In the genomic region with DNA sequence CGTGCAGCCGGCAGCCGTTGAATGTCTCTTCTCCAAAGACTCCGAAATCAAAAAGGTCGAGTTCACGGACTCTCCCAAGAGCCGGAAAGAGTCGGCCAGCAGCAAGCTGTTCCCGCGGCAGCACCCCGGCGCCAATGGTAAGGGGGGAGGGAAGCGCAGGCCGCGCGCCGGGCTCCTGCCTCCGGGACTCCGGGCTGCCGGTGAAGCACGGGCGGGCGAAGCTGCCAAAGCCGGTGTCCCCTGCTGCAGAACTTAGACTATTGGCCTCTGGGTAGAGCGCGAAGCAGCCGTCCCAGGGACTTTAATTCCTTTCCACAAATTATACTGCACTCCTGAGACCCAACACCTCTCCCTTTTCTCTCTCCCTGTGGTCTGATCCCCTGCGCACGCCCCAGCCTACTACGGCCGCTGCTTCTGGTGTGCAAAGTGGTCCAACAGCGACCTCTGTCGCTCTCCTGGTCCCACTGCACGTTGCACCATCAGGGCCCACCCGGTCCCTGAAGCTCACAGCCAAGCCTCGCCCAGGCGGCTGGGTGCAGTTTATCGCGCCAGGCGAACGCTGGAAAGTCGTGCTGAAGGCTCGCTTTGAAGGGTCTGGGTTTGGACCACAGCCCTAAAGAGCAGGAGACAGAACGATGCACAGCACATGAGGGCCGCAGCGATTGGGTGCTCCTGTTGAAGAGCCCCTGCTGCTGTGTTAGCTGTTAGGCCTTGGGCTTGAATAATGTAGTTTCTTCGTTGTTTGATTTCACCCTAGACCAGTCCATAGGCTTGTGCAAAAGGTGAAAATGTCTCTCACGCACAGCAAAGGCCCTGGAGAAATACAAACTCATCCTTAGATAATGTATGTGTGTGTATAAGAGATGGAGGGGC, we compare ENCODE assay signal across 9 mouse cellular contexts. TPM values are rescaled to one million over a fixed set of nuclear protein-coding genes. Genes with fewer than 3 reads are reported as not detected.
DNase-seq lines count a peak whose midpoint lies in the region; ATAC-seq lines count a peak whose summit lies in the region.
"Had no signal": no experiment of that assay in that cellular context is flagged by ENCODE, and none has a peak within 500 bp of the region (broad histone marks: within the 10 kb centered on the region; RNA-seq: fewer than 3 reads in every experiment).

No protein-coding gene starts in this region.

- peaks cover 96% of the 10 kb centered on the region for H3K27me3 ChIP-seq in liver, embryonic 12.5 days (replicated peaks)
- H3K27me3 ChIP-seq in neural tube, embryonic 12.5 days (replicated peaks): peaks cover 94% of the 10 kb centered on the region
- H3K27me3 ChIP-seq: CH12.LX had no signal

- DNase-seq in heart, adult 11 months: peak; percentile 94
- no peak for DNase-seq in heart, adult 8-10 months (ENCODE audit: low spot score)
- DNase-seq in embryo, embryonic 11 days: peak; percentile 93
- DNase-seq in gastrocnemius, postnatal 4 days (ENCODE audit: low spot score in 2 of 2): peak; percentile 55 to 75
- DNase-seq in kidney, adult 9 months: peak; percentile 66
- DNase-seq in urinary bladder, postnatal 14 days (ENCODE audit: low spot score): peak; percentile 82

- ATAC-seq in liver, embryonic 12.5 days: peak; percentile 62
- ATAC-seq in neural tube, embryonic 12.5 days (ENCODE audit: low FRiP score, low read depth): peak; percentile 92

- no peak overlapping the region for H3K9ac ChIP-seq in liver, embryonic 12.5 days
- H3K9ac ChIP-seq in neural tube, embryonic 12.5 days: 0 out of 2 replicates have a peak overlapping the region, but pooled peaks have one; percentile 21

- H3K9me3 ChIP-seq in liver, embryonic 12.5 days (replicated peaks): no peaks in the 10 kb centered on the region
- no peaks in the 10 kb centered on the region for H3K9me3 ChIP-seq in neural tube, embryonic 12.5 days

- H3K36me3 ChIP-seq in liver, embryonic 12.5 days: no peaks in the 10 kb centered on the region
- H3K36me3 ChIP-seq in neural tube, embryonic 12.5 days: no peaks in the 10 kb centered on the region

- no peaks in the 10 kb centered on the region for H3K4me1 ChIP-seq in liver, embryonic 12.5 days
- peaks cover 27% of the 10 kb centered on the region for H3K4me1 ChIP-seq in neural tube, embryonic 12.5 days

- H3K4me2 ChIP-seq in liver, embryonic 12.5 days: peak overlapping the region; percentile 61
- peak overlapping the region; percentile 83 for H3K4me2 ChIP-seq in neural tube, embryonic 12.5 days (replicated peaks)

- H3K27ac ChIP-seq in liver, embryonic 12.5 days: no peak overlapping the region
- H3K27ac ChIP-seq in neural tube, embryonic 12.5 days: no peak overlapping the region

- peak overlapping the region; percentile 30 for H3K4me3 ChIP-seq in liver, embryonic 12.5 days
- peak overlapping the region; percentile 36 for H3K4me3 ChIP-seq in neural tube, embryonic 12.5 days

- WGBS in liver, embryonic 12.5 days (ENCODE audit: insufficient replicate concordance): 2% methylated on average over 48 of the region's 48 CpGs
- under 1% methylated on average over 48 of the region's 48 CpGs for WGBS in neural tube, embryonic 12.5 days

RNA-seq across cellular contexts. Expression of a gene that starts 5.0 kb away (rescaled TPM):
- total RNA-seq in heart, adult 8-10 months (2022): 1 to 10 TPM in 1 of 4 experiments, under 1 TPM in 3; 0.57 to 1.4 (median 0.69) TPM
- 10 to 100 TPM; 19.0 to 19.6 TPM for total RNA-seq in gastrocnemius, postnatal 4 days (2021)
- 5.0 and 5.9 TPM in 2 replicates for polyA plus RNA-seq in liver, embryonic 12.5 days (2016; fragmentation: Nextera tagmentation; extraction: Ambion mirVana)
- polyA plus RNA-seq in neural tube, embryonic 12.5 days (2016; fragmentation: Nextera tagmentation; extraction: Ambion mirVana): 7.6 and 10.2 TPM in 2 replicates
- total RNA-seq: CH12.LX had no signal

Comparison
In these comparisons a context has a peak if more than half of its experiments do, and no peak if none do; other contexts are left out.
1. RNA of a gene that starts 5.0 kb away (total RNA-seq): 19.0 to 19.6 TPM in gastrocnemius, postnatal 4 days; 0.57 to 1.4 TPM in heart, adult 8-10 months; every median in the first group is over 4 times any median in the second.